Mouse (Mus musculus) right cerebral cortex, postnatal 25 days (tissue): ENCODE data around the gene Samt3.

Source experiments
- DNase-seq: peaks from one replicate; pipeline ENCODE4 v3.0.0; 2022

Gene Samt3

DNA sequence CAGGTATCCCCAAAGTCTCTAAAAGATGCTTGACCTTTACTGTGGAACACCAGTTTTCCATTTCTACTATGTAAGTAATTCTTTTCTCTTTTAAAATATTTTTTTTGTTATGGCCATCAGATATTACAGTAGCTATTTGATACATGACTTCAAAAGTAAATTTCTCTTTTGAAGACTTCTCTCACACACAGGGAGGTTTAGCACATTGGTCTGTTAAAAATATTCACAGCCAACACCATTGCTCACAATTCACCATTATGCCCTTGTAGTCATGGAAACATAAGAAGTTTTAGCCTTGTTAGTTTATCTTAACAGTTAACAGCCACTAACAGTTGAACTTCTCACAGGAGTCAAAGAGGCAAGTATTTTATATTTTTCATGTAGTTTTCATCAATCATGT is at the start of gene Samt3:
Gene Samt3 (plus strand): TSS at position 301 of the 400 bp plus-strand sequence.
- no peak for DNase-seq

- DNase-seq = no peak
Measured at GRCm38 (mm10) chrX:86016591-86016990, 27.4 kb upstream of the Samt3 start.

GRCm38 (mm10) chrX:86088672-86089071 is 44.7 kb downstream of the Samt3 start:
- no peak for DNase-seq
